Mouse (Mus musculus) lung, postnatal 0 days (tissue): Measurements from ENCODE around the gene Klhl9.

Source experiments
- CTCF ChIP-seq: IDR thresholded peaks from 2 replicates; pipeline ENCODE4 v1.5.1; 2016; ENCODE audit warnings: antibody characterized with exemption, mild to moderate bottlenecking
- EP300 ChIP-seq: IDR thresholded peaks from 2 replicates; pipeline ENCODE4 v1.6.1; 2016; ENCODE audit warnings: antibody characterized with exemption, mild to moderate bottlenecking, control low read depth

- TF ChIP-seq CTCF, result no peak
- no peak for TF ChIP-seq EP300
These were observed 19.2 kb upstream of the Klhl9 start for GRCm38 (mm10) chr4:88741426-88741825.
